Mouse (Mus musculus) kidney, postnatal 10 days (tissue): ENCODE measurements around the gene Rab5a.

Source experiments
- DNase-seq: peaks from one replicate; pipeline ENCODE4 v3.0.0; 2021; ENCODE audit warnings: mixed read lengths

Rab5a gene

GRCm38 (mm10) chr17:53543591-53544324 is 64.7 kb downstream of the Rab5a start:
- peak; percentile 50 for DNase-seq

- DNase-seq: no peak
These were observed 72.6 kb downstream of the Rab5a start for GRCm38 (mm10) chr17:53551306-53552299.

DNA sequence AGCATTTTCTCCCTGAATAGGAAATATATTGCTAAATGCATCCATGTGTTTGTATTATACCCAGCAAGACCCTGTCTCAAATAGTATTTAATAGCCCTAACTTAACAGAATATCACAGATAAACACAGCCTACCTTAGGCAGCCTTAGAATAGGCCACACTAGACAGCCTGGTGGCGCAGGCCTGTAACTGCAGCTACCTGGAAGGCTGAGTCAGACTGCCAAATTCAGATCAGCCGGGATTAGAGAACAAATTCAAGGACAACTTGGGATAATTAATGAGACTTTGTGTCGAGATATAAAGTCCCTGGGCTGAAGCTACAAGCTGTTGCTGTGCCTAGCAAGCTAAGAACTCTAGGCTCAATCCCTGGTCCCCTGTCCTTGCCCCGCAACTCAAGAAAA is 75.1 kb downstream of the Rab5a start:
- DNase-seq: no peak

DNA sequence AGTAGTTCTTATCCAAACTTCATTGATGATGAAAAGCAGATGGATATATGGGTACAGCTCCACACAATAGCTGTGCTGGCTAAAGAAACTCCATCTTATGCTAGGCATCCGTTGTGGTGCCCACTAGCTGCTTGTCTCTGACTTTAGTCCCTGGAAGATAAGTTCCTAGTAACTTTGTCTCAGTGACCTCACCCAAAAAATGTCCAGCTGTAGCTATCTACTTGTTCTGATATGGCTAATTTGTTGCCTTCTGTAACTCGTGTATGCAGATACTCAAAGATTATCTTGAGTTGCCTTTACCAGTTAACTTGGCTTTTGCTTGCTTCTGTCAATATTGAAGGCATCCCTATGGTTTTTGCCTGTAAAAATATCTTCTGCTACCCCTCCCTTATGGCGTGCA is 75.8 kb downstream of the Rab5a start:
- DNase-seq: no peak
